Mouse (Mus musculus): Measurements from ENCODE around the gene Olfr61.
"Not testable (repeated sequence)": the region's sequence is repeated elsewhere in the genome, so short reads cannot be mapped to it uniquely, and the experiment has no call there.

Olfr61 gene

DNA sequence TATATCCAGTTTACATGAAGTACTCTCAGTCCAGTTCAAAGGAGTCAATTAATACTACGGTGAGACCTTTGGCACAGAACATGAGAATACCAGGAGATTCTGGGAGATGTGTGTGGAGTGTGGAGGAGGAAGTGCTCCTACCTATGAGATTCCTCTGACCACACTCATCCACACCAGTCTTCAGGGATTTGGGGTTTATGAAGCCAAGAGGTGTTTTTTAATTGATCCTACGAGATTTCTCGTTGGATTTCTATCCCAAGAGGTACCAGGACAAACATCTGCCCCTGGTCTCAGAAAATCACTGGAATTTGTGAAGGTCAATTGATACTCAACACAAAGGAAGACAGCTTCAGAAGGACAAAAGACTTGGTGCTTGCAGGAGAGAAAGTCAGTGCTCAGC lies at the start of gene Olfr61:
Gene Olfr61 (plus strand): TSS at position 301 of the 400 bp plus-strand sequence.
- DNase-seq (ENCODE audit: low spot score) = not testable (repeated sequence)

DNA sequence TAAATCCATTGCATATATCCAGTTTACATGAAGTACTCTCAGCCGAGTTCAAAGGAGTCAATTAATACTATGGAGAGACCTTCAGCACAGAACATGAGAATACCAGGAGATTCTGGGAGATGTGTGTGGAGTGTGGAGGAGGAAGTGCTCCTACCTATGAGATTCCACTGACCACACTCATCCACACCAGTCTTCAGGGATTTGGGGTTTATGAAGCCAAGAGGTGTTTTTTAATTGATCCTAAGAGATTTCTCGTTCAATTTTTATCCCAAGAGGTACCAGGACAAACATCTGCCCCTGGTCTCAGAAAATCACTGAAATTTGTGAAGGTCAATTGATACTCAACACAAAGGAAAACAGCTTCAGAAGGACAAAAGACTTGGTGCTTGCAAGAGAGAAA lies 27.8 kb upstream of the Olfr61 start, which contains the start of gene Olfr46:
Gene Olfr46 (plus strand): TSS at position 301 of the 400 bp plus-strand sequence.
- not testable (repeated sequence) for DNase-seq (ENCODE audit: low spot score)

DNA sequence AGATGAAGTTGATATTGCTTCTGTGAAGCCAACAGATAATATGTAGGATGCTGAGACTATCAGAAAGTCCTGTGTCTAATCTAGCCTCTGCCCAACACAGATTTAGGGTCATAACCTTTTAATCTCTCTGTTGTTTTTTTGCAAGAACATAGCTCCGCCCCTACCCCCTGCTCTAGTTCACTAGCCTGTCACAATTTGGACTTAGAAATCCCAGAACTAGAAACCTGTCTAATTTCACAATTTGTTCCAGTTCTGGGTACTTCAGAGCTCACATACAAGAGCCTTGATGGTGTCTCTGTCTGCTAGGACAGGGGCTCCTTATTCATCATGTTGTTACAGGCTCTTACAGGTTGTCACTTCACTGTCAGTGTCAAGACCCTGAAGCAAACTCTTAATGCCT lies 1.8 kb downstream of the Olfr61 start:
- DNase-seq (ENCODE audit: low spot score) = no peak

DNA sequence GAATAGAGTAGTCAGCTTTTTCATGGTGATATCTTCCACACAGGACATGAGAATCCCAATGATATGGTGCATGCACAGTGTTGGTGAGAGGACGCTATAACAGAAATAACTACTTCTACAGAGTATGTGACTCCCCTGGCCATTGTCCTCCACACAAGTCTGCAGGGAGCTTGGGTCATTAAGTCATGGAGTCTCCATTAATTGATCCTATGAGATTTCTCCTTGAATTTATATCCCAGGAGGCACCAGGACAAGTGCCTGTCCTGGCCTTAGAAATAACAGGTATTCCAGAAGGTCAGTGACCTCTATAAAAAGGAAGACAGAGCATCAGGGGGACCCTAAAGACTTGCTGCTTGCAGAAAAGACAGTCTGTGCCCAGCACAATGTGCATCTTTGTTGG lies 17.4 kb downstream of the Olfr61 start, which contains the start of gene Olfr53:
Gene Olfr53 (plus strand): TSS at position 301 of the 400 bp plus-strand sequence.
- DNase-seq (ENCODE audit: low spot score) = no peak

DNA sequence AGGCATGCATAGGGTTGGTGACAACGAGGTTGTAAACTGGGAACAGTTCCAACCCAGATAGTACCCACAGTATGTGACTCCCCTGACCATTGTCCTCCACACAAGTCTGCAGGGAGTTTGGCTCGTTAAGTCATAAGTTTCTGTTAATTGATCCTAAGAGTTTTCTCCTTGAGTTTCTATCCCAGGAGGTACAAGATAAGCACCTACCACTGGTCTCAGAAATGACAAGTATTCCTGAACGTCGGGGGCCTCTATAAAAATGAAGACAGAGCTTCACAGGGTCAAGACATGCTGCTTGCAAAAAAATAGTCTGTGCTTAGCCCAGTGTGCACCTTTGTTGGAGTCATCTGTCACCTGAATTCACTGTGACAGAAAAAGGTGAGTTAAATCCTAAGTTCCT lies 30.9 kb downstream of the Olfr61 start, which contains the start of gene Olfr539:
Gene Olfr539 (plus strand): TSS at position 301 of the 400 bp plus-strand sequence.
- DNase-seq (ENCODE audit: low spot score) = no peak

DNA sequence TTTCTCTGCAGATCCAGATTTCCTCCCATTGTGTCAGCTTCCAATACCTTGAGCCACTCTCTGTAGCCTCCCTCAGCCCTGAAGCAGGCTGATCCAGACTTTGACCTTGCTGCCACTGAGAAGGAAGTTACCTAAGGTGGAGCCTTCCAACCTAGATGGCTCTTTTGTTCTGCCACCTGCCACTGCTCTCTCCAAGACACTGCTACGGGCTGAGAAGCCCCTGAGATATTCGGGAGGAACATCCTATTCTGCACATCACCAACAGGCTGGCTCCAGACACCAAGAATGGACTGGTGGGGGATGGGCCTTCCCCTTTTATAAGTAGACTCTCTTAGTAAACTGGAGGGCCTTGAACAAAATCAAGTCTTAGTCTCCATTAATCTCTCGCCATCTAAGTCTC lies 41.9 kb downstream of the Olfr61 start:
- DNase-seq (ENCODE audit: low spot score) = not testable (repeated sequence)

DNA sequence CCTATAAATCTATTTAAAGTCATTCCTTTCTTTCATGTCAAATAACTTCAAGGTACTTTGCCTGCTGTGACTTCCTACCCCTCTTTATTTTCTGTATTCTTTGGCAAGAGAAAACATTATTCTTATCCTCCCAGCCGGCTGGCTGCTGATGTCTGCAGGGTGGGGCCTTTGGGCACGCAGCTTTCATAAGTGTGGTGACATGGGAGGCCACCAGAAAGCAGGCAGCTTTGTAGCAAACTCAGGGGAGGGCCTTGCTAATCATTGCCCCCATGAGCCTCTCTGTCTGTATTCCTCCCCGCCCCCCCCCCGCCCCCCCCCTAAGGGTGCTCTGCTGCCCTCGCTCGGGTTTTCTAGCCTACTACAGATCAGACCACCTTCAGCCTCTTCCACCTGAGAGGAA lies 47.1 kb downstream of the Olfr61 start:
- DNase-seq (ENCODE audit: low spot score) = no peak

DNA sequence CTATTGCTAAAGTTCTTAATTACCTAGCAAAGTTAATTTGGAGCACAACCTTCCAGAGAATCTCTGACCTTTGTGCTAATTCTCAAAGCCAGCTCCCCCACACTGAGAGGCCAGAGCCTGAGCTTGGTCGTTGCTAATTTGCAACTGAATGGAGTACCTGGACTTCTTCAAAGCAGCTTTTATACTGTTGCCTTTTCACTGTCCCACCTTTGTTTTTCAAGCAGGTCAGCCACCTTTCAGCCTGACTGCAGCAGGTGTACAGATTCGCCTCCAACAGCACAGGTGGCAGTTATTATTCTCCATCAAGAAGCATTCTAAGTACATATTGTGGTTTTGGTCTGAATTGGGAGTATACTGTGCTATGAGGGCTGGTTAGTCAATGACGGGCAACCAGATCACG lies 50.8 kb downstream of the Olfr61 start:
- not testable (repeated sequence) for DNase-seq (ENCODE audit: low spot score)

DNA sequence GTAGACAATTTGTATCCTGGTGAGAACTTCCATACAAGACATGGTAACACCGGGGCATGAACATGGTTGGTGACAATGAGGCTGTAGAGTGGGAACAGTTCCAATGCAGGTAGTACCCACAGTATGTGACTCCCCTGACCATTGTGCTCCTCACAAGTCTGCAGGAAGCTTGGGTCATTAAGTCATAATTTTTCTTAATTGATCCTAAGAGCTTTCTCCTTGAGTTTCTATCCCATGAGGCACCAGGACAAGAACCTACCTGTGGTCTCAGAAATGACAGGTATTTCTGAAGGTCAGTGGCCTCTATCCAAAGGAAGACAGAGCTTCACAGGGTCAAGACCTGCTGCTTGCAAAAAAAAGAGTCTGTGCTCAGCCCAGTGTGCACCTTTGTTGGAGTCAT lies 52.9 kb downstream of the Olfr61 start, which contains the start of gene Olfr45:
Gene Olfr45 (plus strand): TSS at position 301 of the 400 bp plus-strand sequence.
- no peak for DNase-seq (ENCODE audit: low spot score)
